Mouse (Mus musculus): ENCODE data around the gene Ccdc92. TPM values are rescaled to one million over a fixed set of nuclear protein-coding genes. Genes with fewer than 3 reads are reported as not detected.

The Ccdc92 gene
- polyA plus RNA-seq, 1 experiment from 2014 or later: 10.1 TPM

GRCm38 (mm10) chr5:124868981-124869380 lies 6.8 kb upstream of the Ccdc92 start:
- Histone ChIP-seq H3K9ac (ENCODE audit: low read depth, low read length) (no peak overlapping the region), H3K4me2 (ENCODE audit: low read depth, low read length) (no peak overlapping the region), H3K27me3 (replicated peaks; ENCODE audit: control insufficient read depth, insufficient read depth, low read length) (no peaks in the 10 kb centered on the region), H3K4me1 (ENCODE audit: control insufficient read depth, insufficient read depth, low read length) (peaks cover 4% of the 10 kb centered on the region; the same call in 1 of the 2 replicates), H3K27ac (replicated peaks; ENCODE audit: low read depth, low read length) (no peak overlapping the region), H3K9me3 (ENCODE audit: control insufficient read depth, low read length) (no peaks in the 10 kb centered on the region), H3K4me3 (ENCODE audit: low read depth, low read length) (no peak overlapping the region), H3K36me3 (ENCODE audit: control insufficient read depth, insufficient read depth, low read length) (peaks cover 20% of the 10 kb centered on the region; the same call in 1 of the 2 replicates)
- 48% methylated on average over 4 of the region's 4 CpGs for WGBS
- DNase-seq (ENCODE audit: low spot score): peak; percentile 78
- ATAC-seq (ENCODE audit: low read depth): no peak

- Histone ChIP-seq H3K9me3 (ENCODE audit: control insufficient read depth, low read length) (no peaks in the 10 kb centered on the region), H3K36me3 (ENCODE audit: control insufficient read depth, insufficient read depth, low read length) (peaks cover 14% of the 10 kb centered on the region; the same call in 1 of the 2 replicates), H3K27ac (replicated peaks; ENCODE audit: low read depth, low read length) (peak overlapping the region; percentile 88), H3K4me3 (ENCODE audit: low read depth, low read length) (peak overlapping the region; percentile 96), H3K4me1 (ENCODE audit: control insufficient read depth, insufficient read depth, low read length) (peaks cover 9% of the 10 kb centered on the region), H3K4me2 (ENCODE audit: low read depth, low read length) (peak overlapping the region; percentile 85), H3K27me3 (replicated peaks; ENCODE audit: control insufficient read depth, insufficient read depth, low read length) (peaks cover 20% of the 10 kb centered on the region), H3K9ac (ENCODE audit: low read depth, low read length) (peak overlapping the region; percentile 89)
- under 1% methylated on average over 37 of the region's 88 CpGs for WGBS
- peak; percentile 24 for DNase-seq (ENCODE audit: low spot score)
- peak; percentile 41 for ATAC-seq (ENCODE audit: low read depth)
Observed at GRCm38 (mm10) chr5:124862871-124863741, 882 bp upstream of the Ccdc92 start.

GRCm38 (mm10) chr5:124861463-124861862 lies 761 bp downstream of the Ccdc92 start:
- peak overlapping the region; percentile 68 for H3K9ac ChIP-seq (ENCODE audit: low read depth, low read length)
- no peak for DNase-seq (ENCODE audit: low spot score)

GRCm38 (mm10) chr5:124860013-124860412 lies 2.2 kb downstream of the Ccdc92 start:
- no peak overlapping the region for H3K4me3 ChIP-seq (ENCODE audit: low read depth, low read length)
- 0 out of 2 replicates have a peak, but pooled peaks cover 5% of the 10 kb centered on the region for H3K36me3 ChIP-seq (ENCODE audit: control insufficient read depth, insufficient read depth, low read length)
- H3K4me2 ChIP-seq (ENCODE audit: low read depth, low read length): no peak overlapping the region
- no peak for ATAC-seq (ENCODE audit: low read depth)
- peaks cover 9% of the 10 kb centered on the region for H3K4me1 ChIP-seq (ENCODE audit: control insufficient read depth, insufficient read depth, low read length)
- peaks cover 20% of the 10 kb centered on the region for H3K27me3 ChIP-seq (replicated peaks; ENCODE audit: control insufficient read depth, insufficient read depth, low read length)
- H3K9ac ChIP-seq (ENCODE audit: low read depth, low read length): no peak overlapping the region
- 15% methylated on average over 5 of the region's 5 CpGs for WGBS
- no peak overlapping the region for H3K27ac ChIP-seq (replicated peaks; ENCODE audit: low read depth, low read length)
- peak; percentile 29 for DNase-seq (ENCODE audit: low spot score)
- no peaks in the 10 kb centered on the region for H3K9me3 ChIP-seq (ENCODE audit: control insufficient read depth, low read length)

More at GRCm38 (mm10) chr5:124861463-124861862, 761 bp downstream of the Ccdc92 start:
- peak overlapping the region; percentile 96 for H3K4me2 ChIP-seq (ENCODE audit: low read depth, low read length)
- peaks cover 14% of the 10 kb centered on the region; the same call in 1 of the 2 replicates for H3K36me3 ChIP-seq (ENCODE audit: control insufficient read depth, insufficient read depth, low read length)
- no peak for ATAC-seq (ENCODE audit: low read depth)
- peak overlapping the region; percentile 70 for H3K27ac ChIP-seq (replicated peaks; ENCODE audit: low read depth, low read length)
- peak overlapping the region; percentile 96 for H3K4me3 ChIP-seq (ENCODE audit: low read depth, low read length)
- peaks cover 20% of the 10 kb centered on the region for H3K27me3 ChIP-seq (replicated peaks; ENCODE audit: control insufficient read depth, insufficient read depth, low read length)
- WGBS: under 1% methylated on average over 19 of the region's 33 CpGs
- H3K4me1 ChIP-seq (ENCODE audit: control insufficient read depth, insufficient read depth, low read length): peaks cover 9% of the 10 kb centered on the region
- no peaks in the 10 kb centered on the region for H3K9me3 ChIP-seq (ENCODE audit: control insufficient read depth, low read length)

GRCm38 (mm10) chr5:124854202-124854601 lies 8.0 kb downstream of the Ccdc92 start:
- no peaks in the 10 kb centered on the region for H3K36me3 ChIP-seq (ENCODE audit: control insufficient read depth, insufficient read depth, low read length)
- 89% methylated on average over 4 of the region's 4 CpGs for WGBS
- DNase-seq (ENCODE audit: low spot score) (no peak), ATAC-seq (ENCODE audit: low read depth) (no peak)
- H3K4me2 ChIP-seq (ENCODE audit: low read depth, low read length): no peak overlapping the region
- no peaks in the 10 kb centered on the region for H3K9me3 ChIP-seq (ENCODE audit: control insufficient read depth, low read length)
- no peaks in the 10 kb centered on the region for H3K4me1 ChIP-seq (ENCODE audit: control insufficient read depth, insufficient read depth, low read length)
- no peaks in the 10 kb centered on the region for H3K27me3 ChIP-seq (replicated peaks; ENCODE audit: control insufficient read depth, insufficient read depth, low read length)
- H3K27ac ChIP-seq (replicated peaks; ENCODE audit: low read depth, low read length): no peak overlapping the region
- no peak overlapping the region for H3K9ac ChIP-seq (ENCODE audit: low read depth, low read length)
- no peak overlapping the region for H3K4me3 ChIP-seq (ENCODE audit: low read depth, low read length)

GRCm38 (mm10) chr5:124853079-124853478 lies 9.1 kb downstream of the Ccdc92 start:
- H3K4me2 ChIP-seq (ENCODE audit: low read depth, low read length): no peak overlapping the region
- no peaks in the 10 kb centered on the region for H3K9me3 ChIP-seq (ENCODE audit: control insufficient read depth, low read length)
- no peak overlapping the region for H3K9ac ChIP-seq (ENCODE audit: low read depth, low read length)
- 67% methylated on average over 2 of the region's 2 CpGs for WGBS
- ATAC-seq (ENCODE audit: low read depth) (no peak), DNase-seq (ENCODE audit: low spot score) (no peak)
- H3K27me3 ChIP-seq (replicated peaks; ENCODE audit: control insufficient read depth, insufficient read depth, low read length): no peaks in the 10 kb centered on the region
- H3K4me1 ChIP-seq (ENCODE audit: control insufficient read depth, insufficient read depth, low read length): peaks cover 7% of the 10 kb centered on the region; the same call in 1 of the 2 replicates
- no peak overlapping the region for H3K4me3 ChIP-seq (ENCODE audit: low read depth, low read length)
- H3K27ac ChIP-seq (replicated peaks; ENCODE audit: low read depth, low read length): no peak overlapping the region
- H3K36me3 ChIP-seq (ENCODE audit: control insufficient read depth, insufficient read depth, low read length): no peaks in the 10 kb centered on the region

- DNase-seq (ENCODE audit: low spot score) (no peak), ATAC-seq (ENCODE audit: low read depth) (no peak)
- WGBS: 22% methylated on average over 2 of the region's 2 CpGs
- no peak overlapping the region for H3K9ac ChIP-seq (ENCODE audit: low read depth, low read length)
- H3K27me3 ChIP-seq (replicated peaks; ENCODE audit: control insufficient read depth, insufficient read depth, low read length): no peaks in the 10 kb centered on the region
- no peak overlapping the region for H3K4me2 ChIP-seq (ENCODE audit: low read depth, low read length)
- no peaks in the 10 kb centered on the region for H3K36me3 ChIP-seq (ENCODE audit: control insufficient read depth, insufficient read depth, low read length)
- H3K4me1 ChIP-seq (ENCODE audit: control insufficient read depth, insufficient read depth, low read length): peaks cover 8% of the 10 kb centered on the region; the same call in 1 of the 2 replicates
- no peak overlapping the region for H3K27ac ChIP-seq (replicated peaks; ENCODE audit: low read depth, low read length)
- no peak overlapping the region for H3K4me3 ChIP-seq (ENCODE audit: low read depth, low read length)
- no peaks in the 10 kb centered on the region for H3K9me3 ChIP-seq (ENCODE audit: control insufficient read depth, low read length)
Observed at GRCm38 (mm10) chr5:124852294-124852693, 9.9 kb downstream of the Ccdc92 start.

GRCm38 (mm10) chr5:124851572-124851971 lies 10.7 kb downstream of the Ccdc92 start:
- no peaks in the 10 kb centered on the region for H3K27me3 ChIP-seq (replicated peaks; ENCODE audit: control insufficient read depth, insufficient read depth, low read length)
- no peak overlapping the region for H3K27ac ChIP-seq (replicated peaks; ENCODE audit: low read depth, low read length)
- ATAC-seq (ENCODE audit: low read depth) (peak; percentile 81), DNase-seq (ENCODE audit: low spot score) (peak; percentile 59)
- 37% methylated on average over 4 of the region's 4 CpGs for WGBS
- H3K9ac ChIP-seq (ENCODE audit: low read depth, low read length): no peak overlapping the region
- no peaks in the 10 kb centered on the region for H3K36me3 ChIP-seq (ENCODE audit: control insufficient read depth, insufficient read depth, low read length)
- no peaks in the 10 kb centered on the region for H3K9me3 ChIP-seq (ENCODE audit: control insufficient read depth, low read length)
- no peak overlapping the region for H3K4me2 ChIP-seq (ENCODE audit: low read depth, low read length)
- peaks cover 8% of the 10 kb centered on the region; the same call in 1 of the 2 replicates for H3K4me1 ChIP-seq (ENCODE audit: control insufficient read depth, insufficient read depth, low read length)
- no peak overlapping the region for H3K4me3 ChIP-seq (ENCODE audit: low read depth, low read length)
